Mouse (Mus musculus) lung, adult 2 months (tissue): ENCODE data around the gene Ccdc184. TPM values are rescaled to one million over a fixed set of nuclear protein-coding genes. Genes with fewer than 3 reads are reported as not detected.

Experiments used
- DNase-seq: peaks from one replicate; pipeline ENCODE4 v3.0.0; 2022
- H3K4me1 ChIP-seq: fragments of 200-500 bp; 2 replicates; pipeline ENCODE4 v1.6.1; 2011; ENCODE audit warnings: low read length; ENCODE audit not compliant: control insufficient read depth, insufficient read depth
- H3K4me3 ChIP-seq: fragments of 200-500 bp; replicated peaks from 2 replicates; pipeline ENCODE3; 2011; ENCODE audit warnings: low read depth, mild to moderate bottlenecking, control low read depth, low read length; ENCODE audit errors: extremely low read depth
- CTCF ChIP-seq: fragments of 200-500 bp; IDR thresholded peaks from 2 replicates; pipeline ENCODE4 v1.5.1; 2011; ENCODE audit warnings: mild to moderate bottlenecking, low read length, control low read depth; ENCODE audit not compliant: insufficient read depth
- POLR2A ChIP-seq: fragments of 200-500 bp; IDR thresholded peaks from 2 replicates; pipeline ENCODE4 v1.6.1; 2011; ENCODE audit warnings: low read depth, mild to moderate bottlenecking, control low read depth, low read length, borderline replicate concordance; ENCODE audit errors: extremely low read depth
- WGBS: fragments of 180-500 bp; shearing (Covaris S2); methylation state at CpG from one replicate; pipeline ENCODE4 v1.1.7; 2018; 5-methylcytosine and 5-hydroxymethylcytosine counted together
- polyA plus RNA-seq: library from polyadenylated mRNA; depleted of rRNA; stranded (reverse); fragments of >200 nt; gene quantifications from 2 replicates; pipeline ENCODE4 v1.2.3, GENCODE M21; 2012; rRNA removed

Gene Ccdc184
- polyA plus RNA-seq, 1 experiment: 5.0 TPM

DNA sequence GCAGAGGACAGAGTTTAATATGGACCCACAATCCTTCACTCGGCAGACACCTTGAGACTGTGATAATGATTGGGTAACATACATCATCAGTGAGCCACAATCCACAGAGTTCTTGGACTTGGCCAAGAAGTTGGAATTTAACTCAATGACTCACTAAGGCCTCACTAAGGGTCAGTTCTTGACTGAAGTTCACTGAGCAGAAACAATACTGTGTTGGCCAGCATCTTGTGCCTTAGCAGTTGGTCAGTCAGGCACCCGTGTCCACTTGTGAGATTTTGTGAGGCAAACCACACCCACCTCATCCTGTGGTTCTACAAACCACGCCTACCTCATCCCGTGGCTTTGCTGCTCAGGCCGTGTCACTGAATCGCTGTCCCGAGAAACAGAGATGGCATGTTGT lies 42.7 kb downstream of the Ccdc184 start:
- Histone ChIP-seq H3K4me1 (no peaks in the 10 kb centered on the region), H3K4me3 (no peak overlapping the region)
- no peak for TF ChIP-seq POLR2A
- no peak for TF ChIP-seq CTCF
- WGBS: 63% methylated on average over 7 of the region's 7 CpGs
- DNase-seq: no peak

- H3K4me1 ChIP-seq: no peaks in the 10 kb centered on the region
- TF ChIP-seq POLR2A (no peak), CTCF (no peak)
- WGBS: 48% methylated on average over 5 of the region's 5 CpGs
- no peak for DNase-seq
- H3K4me3 ChIP-seq: no peak overlapping the region
Measured at GRCm38 (mm10) chr15:98213336-98213870, 46.4 kb downstream of the Ccdc184 start.

- TF ChIP-seq CTCF (no peak), POLR2A (no peak)
- Histone ChIP-seq H3K4me3 (no peak overlapping the region), H3K4me1 (no peaks in the 10 kb centered on the region)
- DNase-seq: no peak
- 43% methylated on average over 5 of the region's 5 CpGs for WGBS
Measured at GRCm38 (mm10) chr15:98214130-98214529, 47.2 kb downstream of the Ccdc184 start.

Other genes with a start within 250 kb of the Ccdc184 start
- 25.8 and 34.2 TPM in 2 replicates for gene Tmem106c, start 203.0 kb upstream of the Ccdc184 start, polyA plus RNA-seq
- gene Col2a1, start 162.5 kb upstream of the Ccdc184 start, polyA plus RNA-seq: 0.14 and 0.51 TPM in 2 replicates
- gene Pfkm, start 74.6 kb upstream of the Ccdc184 start, polyA plus RNA-seq: 19.8 and 54.0 TPM in 2 replicates
- 8.7 and 13.1 TPM in 2 replicates for gene Senp1, start 73.4 kb upstream of the Ccdc184 start, polyA plus RNA-seq
- 32.0 and 40.0 TPM in 2 replicates for gene Asb8, start 1.5 kb upstream of the Ccdc184 start, polyA plus RNA-seq
- gene Olfr288, start 28.4 kb downstream of the Ccdc184 start, polyA plus RNA-seq: not detected in 2 replicates
- not detected in 2 replicates for gene Gm44579, start 53.8 kb downstream of the Ccdc184 start, polyA plus RNA-seq
- gene Olfr287, start 53.9 kb downstream of the Ccdc184 start, polyA plus RNA-seq: not detected in 2 replicates
- gene Olfr286, start 67.3 kb downstream of the Ccdc184 start, polyA plus RNA-seq: not detected in 2 replicates
- gene H1fnt, start 90.1 kb downstream of the Ccdc184 start, polyA plus RNA-seq: not detected in 2 replicates
- gene Zfp641, start 129.0 kb downstream of the Ccdc184 start, polyA plus RNA-seq: 7.7 and 9.6 TPM in 2 replicates
- not detected in 2 replicates for gene Olfr285, start 150.2 kb downstream of the Ccdc184 start, polyA plus RNA-seq
- gene Olfr284, start 173.8 kb downstream of the Ccdc184 start, polyA plus RNA-seq: not detected in 2 replicates
- gene Olfr283, start 213.8 kb downstream of the Ccdc184 start, polyA plus RNA-seq: not detected in 2 replicates